Comparison of ENCODE assay signal across 19 mouse cellular contexts in the genomic region with DNA sequence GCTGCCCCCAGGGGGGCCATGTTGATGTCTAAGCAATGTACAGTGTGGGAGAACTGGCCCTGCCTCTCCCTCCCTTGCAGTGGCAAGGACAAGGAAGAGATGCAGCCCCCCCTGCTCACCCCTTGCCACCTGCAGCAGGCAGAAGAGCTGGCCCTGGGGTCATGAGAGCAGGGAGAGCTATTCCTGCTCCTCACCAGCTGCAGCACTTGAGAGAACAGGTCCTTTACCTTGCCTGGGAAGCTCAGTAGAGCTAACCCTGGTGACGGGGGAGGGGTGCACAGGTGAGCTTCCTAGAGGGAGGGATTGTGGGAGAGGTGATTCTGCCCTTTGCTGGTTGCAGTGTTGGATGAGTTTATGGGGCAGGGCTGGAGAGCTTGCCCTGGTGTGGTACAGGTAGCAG. TPM values are rescaled to one million over a fixed set of nuclear protein-coding genes. Genes with fewer than 3 reads are reported as not detected.
"Had no signal": no experiment of that assay in that cellular context is flagged by ENCODE, and none has a peak within 500 bp of the region (broad histone marks: within the 10 kb centered on the region; RNA-seq: fewer than 3 reads in every experiment).

No protein-coding gene starts in this region.

- H3K9me3 ChIP-seq: liver, embryonic 15.5 days; lung, embryonic 15.5 days; megakaryocyte, embryonic 14.5 days; midbrain, embryonic 12.5 days; neural tube, embryonic 12.5 days; stomach, embryonic 15.5 days had no signal

- H3K9ac ChIP-seq: liver, embryonic 15.5 days; liver, postnatal 0 days; lung, embryonic 15.5 days; midbrain, embryonic 12.5 days; neural tube, embryonic 12.5 days; stomach, embryonic 15.5 days had no signal

- ATAC-seq: liver, postnatal 0 days; lung, postnatal 0 days had no signal

- H3K27me3 ChIP-seq: liver, embryonic 15.5 days; lung, embryonic 15.5 days; midbrain, embryonic 12.5 days; neural tube, embryonic 12.5 days; stomach, embryonic 15.5 days had no signal

- DNase-seq: liver, postnatal 0 days; lung, adult 2 months; lung, postnatal 14 days; lung, postnatal 36 days; right cerebral cortex, postnatal 14 days; thymus, adult 2 months; thymus, postnatal 25 days; thymus, postnatal 4 days had no signal

- H3K27ac ChIP-seq: liver, embryonic 15.5 days; lung, embryonic 15.5 days; macrophage; midbrain, embryonic 12.5 days; neural tube, embryonic 12.5 days; stomach, embryonic 15.5 days; stomach, postnatal 0 days had no signal

- H3K4me2 ChIP-seq: liver, embryonic 15.5 days; lung, embryonic 15.5 days; midbrain, embryonic 12.5 days; neural tube, embryonic 12.5 days; stomach, embryonic 15.5 days had no signal

- H3K36me3 ChIP-seq: liver, embryonic 15.5 days; lung, embryonic 15.5 days; midbrain, embryonic 12.5 days; neural tube, embryonic 12.5 days; stomach, embryonic 15.5 days had no signal

- H3K4me3 ChIP-seq: liver, embryonic 15.5 days; lung, embryonic 15.5 days; megakaryocyte, embryonic 14.5 days; midbrain, embryonic 12.5 days; neural tube, embryonic 12.5 days; stomach, embryonic 15.5 days had no signal

- H3K4me1 ChIP-seq: liver, embryonic 15.5 days; lung, embryonic 15.5 days; megakaryocyte, embryonic 14.5 days; midbrain, embryonic 12.5 days; neural tube, embryonic 12.5 days; stomach, embryonic 15.5 days had no signal

RNA-seq across cellular contexts. Expression of a gene that starts 28.2 kb away (rescaled TPM):
- polyA plus RNA-seq: liver, embryonic 15.5 days; liver, postnatal 0 days; lung, adult 2 months; lung, embryonic 15.5 days; lung, postnatal 0 days; macrophage; testis, adult 2 months; urinary bladder, adult 2 months had no signal
